Mouse (Mus musculus) heart, embryonic 14.5 days (tissue): ENCODE measurements around the gene Phlpp1. TPM values are rescaled to one million over a fixed set of nuclear protein-coding genes. Genes with fewer than 3 reads are reported as not detected.
A peak's percentile ranks its signal among the peaks of the same experiment; 100 is the strongest.

ENCODE experiments used
- ATAC-seq: fragments of 200-750 bp; cut with Nextera tagmentation; 2 replicates; pipeline ENCODE4 v1.8.0; 2017; ENCODE audit warnings: low read depth, moderate TSS enrichment; ENCODE audit not compliant: insufficient number of reproducible peaks, insufficient read depth, low FRiP score
- H3K27ac ChIP-seq, 2 experiments: fragments of 200-500 bp in 1 of 2; fragments of 300-500 bp in 1 of 2; sonication (generic) in 1 of 2; replicated peaks in 1 of 2; 2 replicates each; pipeline ENCODE4 v1.5.1; 2012 to 2014; ENCODE audit warnings: low read depth in 2 of 2, low read length in 2 of 2, control low read depth in 1 of 2, mild to moderate bottlenecking in 1 of 2, mixed read lengths in 1 of 2; ENCODE audit not compliant: control insufficient read depth in 1 of 2, insufficient read depth in 1 of 2
- H3K27me3 ChIP-seq: fragments of 300-500 bp; sonication (generic); 2 replicates; pipeline ENCODE4 v1.6.1; 2014; ENCODE audit warnings: mild to moderate bottlenecking, low read length, control low read depth; ENCODE audit not compliant: control insufficient read depth, insufficient read depth
- H3K36me3 ChIP-seq: fragments of 300-500 bp; sonication (generic); 2 replicates; pipeline ENCODE4 v1.6.1; 2014; ENCODE audit warnings: mild to moderate bottlenecking, control low read depth, low read length, mixed read lengths; ENCODE audit not compliant: control insufficient read depth, insufficient read depth
- H3K4me1 ChIP-seq, 2 experiments: fragments of 200-500 bp in 1 of 2; fragments of 300-500 bp in 1 of 2; sonication (generic) in 1 of 2; 2 replicates each; pipeline ENCODE4 v1.6.1; 2012 to 2014; ENCODE audit warnings: low read length in 2 of 2, control low read depth in 1 of 2, mixed read lengths in 1 of 2; ENCODE audit not compliant: control insufficient read depth in 2 of 2, insufficient read depth in 2 of 2
- H3K4me2 ChIP-seq: fragments of 300-500 bp; sonication (generic); 2 replicates; pipeline ENCODE4 v1.6.1; 2014; ENCODE audit warnings: mild to moderate bottlenecking, low read length
- H3K4me3 ChIP-seq, 2 experiments: fragments of 200-500 bp in 1 of 2; fragments of 300-500 bp in 1 of 2; sonication (generic) in 1 of 2; 2 replicates each; pipeline ENCODE4 v1.5.1; 2012 to 2014; ENCODE audit warnings: low read length in 2 of 2, mild to moderate bottlenecking in 2 of 2, control low read depth in 1 of 2, low read depth in 1 of 2, moderate library complexity in 1 of 2; ENCODE audit not compliant: control insufficient read depth in 1 of 2, insufficient read depth in 1 of 2
- H3K9ac ChIP-seq: fragments of 300-500 bp; sonication (generic); 2 replicates; pipeline ENCODE4 v1.6.1; 2014; ENCODE audit warnings: mild to moderate bottlenecking, low read length
- H3K9me3 ChIP-seq: fragments of 300-500 bp; sonication (generic); 2 replicates; pipeline ENCODE4 v1.6.1; 2016; ENCODE audit warnings: low read length, control low read depth; ENCODE audit not compliant: control insufficient read depth
- WGBS: fragments of 180-500 bp; shearing (Covaris S2); extraction: QIAGEN DNeasy Blood & Tissue Kit; methylation state at CpG from one replicate; pipeline ENCODE4 v1.1.7; 2014; 5-methylcytosine and 5-hydroxymethylcytosine counted together
- polyA plus RNA-seq: library from polyadenylated mRNA; unstranded; fragments of >200 nt; fragmentation: Nextera tagmentation; extraction: Ambion mirVana; gene quantifications from 2 replicates; pipeline ENCODE4 v1.2.1, GENCODE M21; 2014

Gene Phlpp1
- polyA plus RNA-seq, 1 experiment from 2014 or later = 6.7 TPM

- no peak for ATAC-seq
- Histone ChIP-seq H3K9ac (no peak overlapping the region), H3K36me3 (no peaks in the 10 kb centered on the region), H3K27ac (no peak overlapping the region), H3K4me2 (no peak overlapping the region), H3K4me3 (no peak overlapping the region), H3K4me1 (peaks cover 10 to 39% of the 10 kb centered on the region in 2 experiments), H3K9me3 (no peaks in the 10 kb centered on the region), H3K27me3 (no peaks in the 10 kb centered on the region)
- WGBS = 72% methylated on average over 5 of the region's 5 CpGs
Observed at GRCm38 (mm10) chr1:106208581-106208980, 37.0 kb downstream of the Phlpp1 start.

GRCm38 (mm10) chr1:106210461-106210860, 38.9 kb downstream of the Phlpp1 start:
- no peak overlapping the region for H3K4me3 ChIP-seq
- H3K36me3 ChIP-seq = no peaks in the 10 kb centered on the region
- H3K4me2 ChIP-seq = no peak overlapping the region
- 91% methylated on average over 3 of the region's 3 CpGs for WGBS
- no peak for ATAC-seq
- peaks cover 5 to 25% of the 10 kb centered on the region in 2 experiments; a peak in 3 of 4 replicates for H3K4me1 ChIP-seq
- no peak overlapping the region for H3K27ac ChIP-seq
- H3K9me3 ChIP-seq = no peaks in the 10 kb centered on the region
- no peak overlapping the region for H3K9ac ChIP-seq
- no peaks in the 10 kb centered on the region for H3K27me3 ChIP-seq

GRCm38 (mm10) chr1:106211146-106211545, 39.6 kb downstream of the Phlpp1 start:
- Histone ChIP-seq H3K4me1 (peaks cover 5 to 22% of the 10 kb centered on the region in 2 experiments; a peak in 3 of 4 replicates), H3K27ac (no peak overlapping the region), H3K27me3 (no peaks in the 10 kb centered on the region), H3K4me3 (no peak overlapping the region), H3K9ac (no peak overlapping the region), H3K4me2 (no peak overlapping the region), H3K9me3 (no peaks in the 10 kb centered on the region), H3K36me3 (no peaks in the 10 kb centered on the region)
- 87% methylated on average over 5 of the region's 5 CpGs for WGBS
- ATAC-seq = no peak

- peak overlapping the region; percentile 39 to 56; a peak in 1 of 4 replicates for H3K27ac ChIP-seq
- 0 out of 2 replicates have a peak, but pooled peaks have one; percentile 47 for ATAC-seq
- WGBS = 26% methylated on average over 6 of the region's 6 CpGs
Observed at GRCm38 (mm10) chr1:106220431-106220830, 48.9 kb downstream of the Phlpp1 start.

GRCm38 (mm10) chr1:106221371-106221770, 49.8 kb downstream of the Phlpp1 start:
- Histone ChIP-seq H3K4me3 (no peak overlapping the region), H3K4me1 (peaks cover 3 to 17% of the 10 kb centered on the region in 2 experiments), H3K9ac (no peak overlapping the region), H3K27ac (no peak overlapping the region), H3K27me3 (no peaks in the 10 kb centered on the region), H3K36me3 (no peaks in the 10 kb centered on the region), H3K9me3 (peaks cover 5% of the 10 kb centered on the region), H3K4me2 (no peak overlapping the region)
- 98% methylated on average over 1 of the region's 1 CpGs for WGBS
- no peak for ATAC-seq

More at GRCm38 (mm10) chr1:106220431-106220830, 48.9 kb downstream of the Phlpp1 start:
- Histone ChIP-seq H3K4me1 (peaks cover 3 to 13% of the 10 kb centered on the region in 2 experiments), H3K27me3 (no peaks in the 10 kb centered on the region), H3K4me2 (no peak overlapping the region), H3K9me3 (peaks cover 5% of the 10 kb centered on the region), H3K36me3 (no peaks in the 10 kb centered on the region), H3K9ac (no peak overlapping the region), H3K4me3 (no peak overlapping the region)

- 44% methylated on average over 2 of the region's 2 CpGs for WGBS
- no peaks in the 10 kb centered on the region for H3K36me3 ChIP-seq
- H3K9me3 ChIP-seq = peaks cover 5% of the 10 kb centered on the region
- peaks cover 3 to 21% of the 10 kb centered on the region in 2 experiments for H3K4me1 ChIP-seq
- no peak for ATAC-seq
- no peaks in the 10 kb centered on the region for H3K27me3 ChIP-seq
- no peak overlapping the region for H3K4me3 ChIP-seq
- no peak overlapping the region for H3K9ac ChIP-seq
- H3K27ac ChIP-seq = 0 out of 4 replicates have a peak overlapping the region, but pooled peaks of 1 of the 2 experiments have one; percentile 31
- H3K4me2 ChIP-seq = no peak overlapping the region
Observed at GRCm38 (mm10) chr1:106221964-106222363, 50.4 kb downstream of the Phlpp1 start.

GRCm38 (mm10) chr1:106226613-106227012, 55.1 kb downstream of the Phlpp1 start:
- 0 out of 4 replicates have a peak overlapping the region, but pooled peaks of 1 of the 2 experiments have one; percentile 1 for H3K27ac ChIP-seq
- H3K9me3 ChIP-seq = peaks cover 5% of the 10 kb centered on the region
- no peaks in the 10 kb centered on the region for H3K36me3 ChIP-seq
- ATAC-seq = no peak
- no peaks in the 10 kb centered on the region for H3K27me3 ChIP-seq
- no peak overlapping the region; the same call in 1 of the 2 replicates for H3K9ac ChIP-seq
- WGBS = 75% methylated on average over 7 of the region's 7 CpGs
- H3K4me2 ChIP-seq = no peak overlapping the region
- peaks cover 2 to 18% of the 10 kb centered on the region in 2 experiments; a peak in 3 of 4 replicates for H3K4me1 ChIP-seq
- H3K4me3 ChIP-seq = no peak overlapping the region

- Histone ChIP-seq H3K4me1 (peaks cover 2 to 28% of the 10 kb centered on the region in 2 experiments; a peak in 2 of 4 replicates), H3K27ac (no peak overlapping the region), H3K27me3 (no peaks in the 10 kb centered on the region), H3K4me3 (no peak overlapping the region), H3K36me3 (no peaks in the 10 kb centered on the region), H3K9me3 (no peaks in the 10 kb centered on the region), H3K4me2 (no peak overlapping the region), H3K9ac (no peak overlapping the region)
- 94% methylated on average over 3 of the region's 3 CpGs for WGBS
- no peak for ATAC-seq
Observed at GRCm38 (mm10) chr1:106230313-106230712, 58.8 kb downstream of the Phlpp1 start.
